Mouse (Mus musculus) olfactory bulb, adult 2 months (tissue): ENCODE results near the gene Ak3. TPM values are rescaled to one million over a fixed set of nuclear protein-coding genes. Genes with fewer than 3 reads are reported as not detected.

Source experiments
- H3K27ac ChIP-seq: fragments of 200-500 bp; 2 replicates; pipeline ENCODE4 v1.5.1; 2012; ENCODE audit warnings: low read depth, low read length; ENCODE audit not compliant: insufficient read depth
- H3K4me1 ChIP-seq: fragments of 200-500 bp; 2 replicates; pipeline ENCODE4 v1.6.1; 2012; ENCODE audit warnings: low read length; ENCODE audit not compliant: control insufficient read depth, insufficient read depth
- H3K4me3 ChIP-seq: fragments of 200-500 bp; 2 replicates; pipeline ENCODE4 v1.5.1; 2012; ENCODE audit warnings: mild to moderate bottlenecking, low read depth, low read length, moderate library complexity; ENCODE audit not compliant: insufficient read depth
- CTCF ChIP-seq: fragments of 200-500 bp; IDR thresholded peaks from 2 replicates; pipeline ENCODE4 v1.5.1; 2012; ENCODE audit warnings: low read depth, mild to moderate bottlenecking, low read length, moderate library complexity; ENCODE audit not compliant: insufficient read depth
- POLR2A ChIP-seq: fragments of 200-500 bp; IDR thresholded peaks from 2 replicates; pipeline ENCODE4 v1.6.1; 2012; ENCODE audit warnings: mild to moderate bottlenecking, low read depth, low read length, moderate library complexity; ENCODE audit not compliant: insufficient read depth
- WGBS: fragments of 180-500 bp; shearing (Covaris S2); methylation state at CpG from one replicate; pipeline ENCODE4 v1.1.7; 2018; 5-methylcytosine and 5-hydroxymethylcytosine counted together
- polyA plus RNA-seq: library from polyadenylated mRNA; stranded (reverse); fragments of >200 nt; gene quantifications from 2 replicates; pipeline ENCODE4 v1.2.4, GENCODE M21; 2012; ENCODE audit warnings: low replicate concordance; ENCODE audit not compliant: missing spikeins, insufficient read depth, insufficient read length

Gene Ak3
- polyA plus RNA-seq, 1 experiment, result not detected

GRCm38 (mm10) chr19:29063009-29063408 lies 15.2 kb upstream of the Ak3 start:
- 87% methylated on average over 5 of the region's 5 CpGs for WGBS
- no peak for TF ChIP-seq POLR2A
- TF ChIP-seq CTCF, result no peak
- Histone ChIP-seq H3K4me3 (no peak overlapping the region), H3K4me1 (peaks cover 4% of the 10 kb centered on the region; the same call in 1 of the 2 replicates), H3K27ac (no peak overlapping the region)

- Histone ChIP-seq H3K27ac (no peak overlapping the region), H3K4me3 (no peak overlapping the region), H3K4me1 (peaks cover 4% of the 10 kb centered on the region; the same call in 1 of the 2 replicates)
- no peak for TF ChIP-seq POLR2A
- TF ChIP-seq CTCF, result no peak
- 51% methylated on average over 6 of the region's 6 CpGs for WGBS
Observed at GRCm38 (mm10) chr19:29060299-29060698, 12.5 kb upstream of the Ak3 start.

- 85% methylated on average over 2 of the region's 2 CpGs for WGBS
- H3K4me3 ChIP-seq, result no peak overlapping the region
- H3K27ac ChIP-seq, result no peak overlapping the region
- no peak for TF ChIP-seq POLR2A
- H3K4me1 ChIP-seq, result peaks cover 4% of the 10 kb centered on the region; the same call in 1 of the 2 replicates
Observed at GRCm38 (mm10) chr19:29059688-29060087, 11.9 kb upstream of the Ak3 start.

- no peak overlapping the region for H3K4me3 ChIP-seq
- 87% methylated on average over 5 of the region's 5 CpGs for WGBS
- H3K4me1 ChIP-seq, result no peaks in the 10 kb centered on the region
- no peak overlapping the region for H3K27ac ChIP-seq
- TF ChIP-seq CTCF (no peak), POLR2A (no peak)
Observed at GRCm38 (mm10) chr19:29058741-29059140, 11.0 kb upstream of the Ak3 start.

GRCm38 (mm10) chr19:29055469-29055868 lies 7.7 kb upstream of the Ak3 start:
- no peak for TF ChIP-seq POLR2A
- no peak for TF ChIP-seq CTCF
- 87% methylated on average over 4 of the region's 4 CpGs for WGBS
- H3K27ac ChIP-seq, result no peak overlapping the region
- H3K4me1 ChIP-seq, result no peaks in the 10 kb centered on the region
- H3K4me3 ChIP-seq, result no peak overlapping the region

GRCm38 (mm10) chr19:29054594-29054993 lies 6.8 kb upstream of the Ak3 start:
- WGBS, result 78% methylated on average over 6 of the region's 6 CpGs
- TF ChIP-seq POLR2A (no peak), CTCF (no peak)
- H3K27ac ChIP-seq, result no peak overlapping the region
- no peak overlapping the region for H3K4me3 ChIP-seq
- H3K4me1 ChIP-seq, result no peaks in the 10 kb centered on the region

GRCm38 (mm10) chr19:29052786-29053185 lies 5.0 kb upstream of the Ak3 start:
- TF ChIP-seq CTCF (no peak), POLR2A (no peak)
- Histone ChIP-seq H3K27ac (no peak overlapping the region), H3K4me1 (peaks cover 4% of the 10 kb centered on the region), H3K4me3 (no peak overlapping the region)
- 95% methylated on average over 12 of the region's 12 CpGs for WGBS

- peaks cover 4% of the 10 kb centered on the region for H3K4me1 ChIP-seq
- no peak for TF ChIP-seq CTCF
- TF ChIP-seq POLR2A, result no peak
- WGBS, result 86% methylated on average over 9 of the region's 9 CpGs
- no peak overlapping the region for H3K27ac ChIP-seq
- no peak overlapping the region for H3K4me3 ChIP-seq
Observed at GRCm38 (mm10) chr19:29050186-29050980, 2.6 kb upstream of the Ak3 start.

GRCm38 (mm10) chr19:29049401-29050075 lies 1.8 kb upstream of the Ak3 start:
- 75% methylated on average over 12 of the region's 12 CpGs for WGBS
- H3K4me1 ChIP-seq, result peaks cover 4% of the 10 kb centered on the region
- no peak overlapping the region for H3K27ac ChIP-seq
- no peak for TF ChIP-seq CTCF
- no peak for TF ChIP-seq POLR2A
- no peak overlapping the region for H3K4me3 ChIP-seq
